Mouse (Mus musculus): ENCODE data around the gene Pgm5. TPM values are rescaled to one million over a fixed set of nuclear protein-coding genes. Genes with fewer than 3 reads are reported as not detected.

Pgm5 gene
- total and polyA plus RNA-seq, 3 experiments, result not detected

DNA sequence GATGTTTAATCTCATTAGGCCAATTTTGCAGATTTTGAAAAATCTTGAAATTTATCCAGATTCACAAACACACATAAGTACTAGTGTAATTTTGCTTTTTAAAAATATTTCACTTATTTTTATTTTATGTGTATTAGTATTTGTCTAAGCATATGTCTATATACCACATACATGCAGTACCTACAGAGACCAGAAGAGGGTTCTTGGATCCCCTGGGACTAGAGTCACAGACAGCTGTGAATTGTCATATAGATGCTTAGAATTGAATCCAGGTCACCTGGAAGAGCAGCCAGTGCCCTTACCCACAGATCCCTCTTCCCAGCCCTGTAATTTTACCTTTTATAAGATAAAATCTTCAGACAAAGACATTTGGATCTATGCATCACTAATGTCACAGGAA is 161.7 kb downstream of the Pgm5 start:
- Histone ChIP-seq H3K27me3 (ENCODE audit: control insufficient read depth in 1 of 2, insufficient read depth in 2 of 2, low read length in 2 of 2) (no peaks in the 10 kb centered on the region; a peak in 1 of 4 replicates), H3K4me1 (ENCODE audit: control insufficient read depth in 1 of 2, insufficient read depth in 2 of 2, low read length in 2 of 2) (no peaks in the 10 kb centered on the region), H3K4me3 (ENCODE audit: control insufficient read depth in 1 of 2, insufficient read depth in 1 of 2, low read depth in 2 of 2, low read length in 2 of 2) (no peak overlapping the region), H3K79me2 (ENCODE audit: control insufficient read depth, insufficient read depth, low read length, poor library complexity) (no peaks in the 10 kb centered on the region), H3K36me3 (ENCODE audit: control insufficient read depth in 1 of 2, insufficient read depth in 2 of 2, low read length in 2 of 2) (no peaks in the 10 kb centered on the region), H3K27ac (ENCODE audit: control insufficient read depth, low read depth, low read length) (no peak overlapping the region), H3K9ac (ENCODE audit: control insufficient read depth, low read depth, low read length, poor library complexity, severe bottlenecking) (no peak overlapping the region), H3K9me3 (replicated peaks; ENCODE audit: insufficient read depth, low read length) (no peaks in the 10 kb centered on the region)
- TF ChIP-seq NELFE (IDR thresholded peaks at IDR 0.05; ENCODE audit: low read depth, low read length) (no peak), UBTF (IDR thresholded peaks at IDR 0.05; ENCODE audit: borderline replicate concordance, insufficient read depth, low read depth, low read length) (no peak), MEF2A (IDR thresholded peaks at IDR 0.05; ENCODE audit: extremely low read depth, insufficient replicate concordance, low read depth, low read length, poor library complexity, severe bottlenecking) (no peak)
- DNase-seq (ENCODE audit: low read depth, low spot score), result no peak

DNA sequence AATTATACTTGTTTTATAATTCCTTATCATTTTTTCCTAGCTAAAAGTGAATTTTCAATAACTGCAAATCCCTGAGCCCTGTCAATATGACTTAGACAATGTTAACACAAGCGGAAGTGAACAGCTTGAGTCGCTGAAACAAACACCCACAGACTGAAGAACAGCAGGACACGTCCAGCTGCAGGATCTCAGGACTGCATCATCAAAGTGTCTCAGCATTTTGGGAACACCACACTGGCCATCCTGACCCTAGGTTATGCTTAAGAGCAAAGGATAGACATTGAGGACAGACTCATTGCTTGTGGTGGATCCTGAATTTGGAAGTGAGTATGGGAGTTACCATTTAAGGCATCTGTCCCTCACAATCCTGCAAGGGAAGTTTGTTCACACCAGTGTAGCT is 162.5 kb downstream of the Pgm5 start:
- Histone ChIP-seq H3K4me3 (ENCODE audit: control insufficient read depth in 1 of 2, insufficient read depth in 1 of 2, low read depth in 2 of 2, low read length in 2 of 2) (no peak overlapping the region), H3K79me2 (ENCODE audit: control insufficient read depth, insufficient read depth, low read length, poor library complexity) (no peaks in the 10 kb centered on the region), H3K36me3 (ENCODE audit: control insufficient read depth in 1 of 2, insufficient read depth in 2 of 2, low read length in 2 of 2) (no peaks in the 10 kb centered on the region), H3K9ac (ENCODE audit: control insufficient read depth, low read depth, low read length, poor library complexity, severe bottlenecking) (no peak overlapping the region), H3K9me3 (replicated peaks; ENCODE audit: insufficient read depth, low read length) (no peaks in the 10 kb centered on the region), H3K27ac (ENCODE audit: control insufficient read depth, low read depth, low read length) (no peak overlapping the region), H3K4me1 (ENCODE audit: control insufficient read depth in 1 of 2, insufficient read depth in 2 of 2, low read length in 2 of 2) (no peaks in the 10 kb centered on the region), H3K27me3 (ENCODE audit: control insufficient read depth in 1 of 2, insufficient read depth in 2 of 2, low read length in 2 of 2) (no peaks in the 10 kb centered on the region)
- TF ChIP-seq CHD2 (IDR thresholded peaks at IDR 0.05; ENCODE audit: low read length), result no peak
- no peak for TF ChIP-seq MAFK (IDR thresholded peaks at IDR 0.05; ENCODE audit: borderline replicate concordance, low read depth, low read length)
- TF ChIP-seq ZNF384 (IDR thresholded peaks at IDR 0.05; ENCODE audit: low read depth, low read length), result no peak
- no peak for TF ChIP-seq GATA1 (IDR thresholded peaks at IDR 0.05; ENCODE audit: low read depth, low read length)
- TF ChIP-seq HCFC1 (IDR thresholded peaks at IDR 0.05; ENCODE audit: low read depth, low read length), result no peak
- no peak for TF ChIP-seq MXI1 (IDR thresholded peaks at IDR 0.05; ENCODE audit: low read depth, low read length)
- no peak for TF ChIP-seq ELF1 (IDR thresholded peaks at IDR 0.05; ENCODE audit: low read depth, low read length)
- TF ChIP-seq CTCF (IDR thresholded peaks at IDR 0.05 in 2 of 3, conservative IDR thresholded peaks at IDR 0.05 in 1 of 3; ENCODE audit: control insufficient read depth in 1 of 3, insufficient read depth in 1 of 3, low read depth in 2 of 3, low read length in 3 of 3, poor library complexity in 1 of 3, severe bottlenecking in 1 of 3), result no peak
- TF ChIP-seq E2F4 (IDR thresholded peaks at IDR 0.05; ENCODE audit: borderline replicate concordance, low read depth, low read length), result no peak
- TF ChIP-seq GABPA (IDR thresholded peaks at IDR 0.05; ENCODE audit: low read depth, low read length), result no peak
- no peak for TF ChIP-seq TCF12 (IDR thresholded peaks at IDR 0.05; ENCODE audit: low read depth, low read length)
- TF ChIP-seq JUND (IDR thresholded peaks at IDR 0.05; ENCODE audit: low read depth, low read length), result no peak
- TF ChIP-seq MYB (IDR thresholded peaks at IDR 0.05; ENCODE audit: low read depth, low read length), result no peak
- no peak for TF ChIP-seq RCOR1 (IDR thresholded peaks at IDR 0.05; ENCODE audit: low read depth, low read length)
- no peak for TF ChIP-seq USF2 (IDR thresholded peaks at IDR 0.05; ENCODE audit: borderline replicate concordance in 1 of 2, insufficient read depth in 1 of 2, low read depth in 1 of 2, low read length in 2 of 2)
- no peak for TF ChIP-seq RAD21 (IDR thresholded peaks at IDR 0.05; ENCODE audit: low read depth, low read length)
- no peak for TF ChIP-seq ZMIZ1 (IDR thresholded peaks at IDR 0.05; ENCODE audit: low read depth, low read length)
- DNase-seq (ENCODE audit: low read depth, low spot score), result no peak

Measured in MEL (cell line).